Mouse (Mus musculus): Measurements from ENCODE around the gene Smchd1.
A peak's percentile ranks its signal among the peaks of the same experiment; 100 is the strongest.

Gene Smchd1

DNA sequence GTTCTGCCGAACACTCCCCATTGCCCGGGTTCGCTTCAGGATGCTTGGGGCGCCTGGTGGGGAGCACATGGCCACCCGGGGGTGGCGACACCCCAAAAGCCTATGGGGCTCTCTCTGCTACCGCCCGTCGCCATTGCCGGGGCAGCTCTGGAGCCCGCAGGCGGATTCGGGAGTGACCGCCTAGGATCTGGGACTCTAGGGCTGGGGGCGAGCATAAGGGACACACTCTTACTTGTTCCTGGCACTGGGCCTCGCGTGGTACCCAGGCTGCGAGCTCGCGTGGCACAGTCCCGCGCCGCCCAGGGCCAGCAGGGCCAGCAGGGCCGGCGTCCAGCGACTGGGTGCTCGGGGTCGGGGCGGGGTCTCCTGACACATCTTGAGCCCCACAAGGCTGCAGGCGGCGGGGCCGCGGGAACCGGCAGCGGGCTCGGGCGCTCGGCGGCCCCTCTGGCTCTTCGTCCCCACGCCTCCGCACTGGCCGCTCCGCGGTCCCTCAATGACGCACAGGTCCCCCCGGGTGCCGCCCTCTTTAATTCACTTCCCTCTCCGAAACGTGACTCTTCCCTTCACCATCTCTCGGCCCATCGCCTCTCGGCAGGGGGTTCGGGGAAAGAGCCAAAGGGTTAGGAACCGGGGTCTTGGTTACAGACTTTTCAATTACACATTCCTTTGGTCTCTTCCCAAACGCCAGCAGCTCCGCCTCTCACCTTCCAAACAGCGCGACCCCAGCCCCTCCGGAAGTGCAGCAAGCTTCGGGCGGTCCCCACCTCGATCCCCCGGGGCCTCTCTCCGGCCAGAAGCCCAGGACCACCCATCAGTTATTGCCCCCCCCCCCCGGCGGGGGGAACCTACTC, 164.4 kb downstream of the Smchd1 start:
- DNase-seq (ENCODE audit: low read depth, low spot score) = no peak

- no peak for DNase-seq (ENCODE audit: low read depth, low spot score)
Measured at GRCm38 (mm10) chr17:71309711-71310485, 165.2 kb downstream of the Smchd1 start.

GRCm38 (mm10) chr17:71309141-71309540, 166.0 kb downstream of the Smchd1 start:
- DNase-seq (ENCODE audit: low read depth, low spot score) = peak; percentile 33

- DNase-seq (ENCODE audit: low read depth, low spot score) = no peak
Measured at GRCm38 (mm10) chr17:71308296-71308695, 166.8 kb downstream of the Smchd1 start.

DNA sequence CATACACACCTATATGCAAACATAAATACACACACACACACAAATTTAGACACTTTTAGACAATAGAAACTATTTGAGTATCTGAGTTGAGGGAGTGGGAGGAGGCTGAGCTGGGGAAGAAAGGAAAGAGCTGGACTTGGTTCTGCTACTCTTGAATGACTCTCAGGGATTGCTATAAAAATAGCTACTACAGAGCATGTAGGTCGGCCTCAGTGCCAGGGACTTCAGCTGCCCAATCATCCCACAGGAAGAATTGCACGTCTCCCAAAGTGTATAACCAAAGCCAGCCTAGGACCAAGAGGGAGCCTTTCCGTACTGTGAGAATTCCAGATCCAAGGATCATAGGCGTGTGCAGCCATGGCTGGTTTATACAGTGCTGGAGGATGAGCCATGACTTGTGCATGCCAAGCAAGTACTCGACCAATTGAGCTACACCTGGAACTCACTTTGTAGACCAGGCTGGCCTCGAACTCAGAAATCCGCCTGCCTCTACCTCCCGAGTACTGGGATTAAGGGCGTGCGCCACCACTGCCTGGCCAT, 167.8 kb downstream of the Smchd1 start:
- DNase-seq (ENCODE audit: low read depth, low spot score) = no peak

DNA sequence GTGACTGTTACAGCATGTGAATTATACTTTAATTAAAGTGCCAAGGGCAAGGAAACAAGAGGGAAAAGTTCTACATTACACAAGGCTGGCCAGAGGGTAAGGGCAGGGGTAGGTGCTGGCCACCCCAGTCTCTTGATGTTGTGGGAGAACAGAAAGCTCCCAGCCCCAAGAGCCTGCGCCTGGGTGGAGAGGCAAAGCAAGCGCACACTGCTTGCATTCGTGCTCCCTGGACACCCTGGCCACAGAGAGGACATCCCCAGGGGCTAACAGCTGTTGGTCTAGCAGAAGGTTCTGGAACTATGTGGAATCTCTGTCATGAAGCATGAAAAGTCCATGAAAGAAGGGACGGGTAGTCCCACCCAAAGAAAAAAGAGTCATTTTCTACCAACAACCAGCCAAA, 168.4 kb downstream of the Smchd1 start:
- no peak for DNase-seq (ENCODE audit: low read depth, low spot score)

GRCm38 (mm10) chr17:71306091-71306490, 169.1 kb downstream of the Smchd1 start:
- DNase-seq (ENCODE audit: low read depth, low spot score) = no peak

GRCm38 (mm10) chr17:71303444-71303843, 171.7 kb downstream of the Smchd1 start:
- DNase-seq (ENCODE audit: low read depth, low spot score) = no peak

DNA sequence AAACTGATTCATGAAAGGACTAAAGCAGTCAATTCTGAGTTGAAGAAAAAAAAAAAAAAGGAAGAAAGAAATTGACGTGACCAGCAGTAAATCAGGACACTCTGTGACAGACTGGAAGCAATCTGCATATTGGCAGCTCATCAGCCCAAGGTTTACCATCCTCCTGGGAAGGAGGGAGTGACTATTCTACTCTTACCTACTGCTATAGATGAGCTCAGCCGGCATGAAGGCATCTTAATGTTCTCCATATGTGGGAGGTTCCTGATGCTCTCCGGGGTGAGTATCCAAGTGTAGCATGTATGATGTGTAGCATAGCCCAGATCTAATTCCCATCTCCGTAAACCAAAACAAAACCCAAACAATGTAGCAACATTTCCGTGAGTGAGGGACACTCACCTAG, 173.7 kb downstream of the Smchd1 start:
- no peak for DNase-seq (ENCODE audit: low read depth, low spot score)

DNA sequence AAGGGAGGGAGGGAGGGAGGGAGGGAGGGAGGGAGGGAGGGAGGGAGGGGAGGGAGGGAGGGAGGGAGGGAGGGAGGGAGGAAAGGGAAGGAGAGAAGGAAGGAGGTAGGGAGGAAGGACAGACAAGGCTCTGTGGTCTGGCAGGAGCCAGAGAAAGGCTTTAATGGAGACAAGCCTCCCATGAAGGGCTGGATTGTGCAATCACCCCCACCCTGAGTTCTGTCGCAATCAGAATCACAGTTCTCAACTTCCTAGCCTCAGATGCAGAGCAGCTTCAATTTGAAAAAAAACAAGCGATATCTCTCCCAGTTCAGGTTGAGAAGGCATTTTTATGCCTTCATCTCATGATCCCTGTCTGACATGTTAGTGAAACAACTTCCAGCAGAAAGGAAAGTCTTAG, 174.8 kb downstream of the Smchd1 start:
- DNase-seq (ENCODE audit: low read depth, low spot score) = no peak

- DNase-seq (ENCODE audit: low read depth, low spot score) = no peak
Measured at GRCm38 (mm10) chr17:71299879-71300278, 175.3 kb downstream of the Smchd1 start.

- DNase-seq (ENCODE audit: low read depth, low spot score) = no peak
Measured at GRCm38 (mm10) chr17:71294570-71294969, 180.6 kb downstream of the Smchd1 start.

All from telencephalon, adult 2 months (tissue).